Mouse (Mus musculus) urinary bladder, adult 18-20 months (tissue): Measurements from ENCODE around the gene Nono.

Experiments used
- DNase-seq, 2 experiments: peaks; one replicate each; pipeline ENCODE4 v3.0.0; 2022; ENCODE audit warnings: low spot score in 2 of 2, mixed read lengths in 2 of 2

The Nono gene

DNA sequence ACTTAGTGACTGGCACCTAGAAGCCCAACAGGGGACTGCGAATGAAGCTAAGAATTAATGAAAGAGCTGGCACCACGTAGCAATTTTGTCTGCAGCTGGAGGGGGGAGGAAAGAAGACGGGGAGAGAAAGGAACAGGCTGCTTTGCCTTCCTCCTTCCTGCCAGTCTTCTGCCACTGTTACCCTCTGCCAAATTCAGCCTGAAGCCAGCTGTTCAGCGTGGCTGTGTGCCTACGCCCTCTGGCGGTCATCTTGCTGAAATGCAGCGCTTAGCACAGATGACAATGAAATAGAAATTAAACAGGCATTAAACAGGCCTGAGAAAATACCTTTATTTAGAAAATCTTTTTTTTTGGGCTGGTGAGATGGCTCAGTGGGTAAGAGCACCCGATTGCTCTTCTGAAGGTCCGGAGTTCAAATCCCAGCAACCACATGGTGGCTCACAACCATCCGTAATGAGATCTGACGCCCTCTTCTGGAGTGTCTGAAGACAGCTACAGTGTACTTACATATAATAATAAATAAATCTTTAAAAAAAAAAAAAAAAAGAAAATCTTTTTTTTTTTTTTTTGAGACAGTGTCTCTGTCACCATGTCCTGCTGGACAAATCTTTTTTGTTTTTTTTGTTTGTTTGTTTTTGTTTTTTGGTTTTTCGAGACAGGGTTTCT, 57.5 kb downstream of the Nono start:
- peak; percentile 10 for DNase-seq
